Mouse (Mus musculus) layer of hippocampus, postnatal 10 days (tissue): ENCODE data around the gene Rpusd4. TPM values are rescaled to one million over a fixed set of nuclear protein-coding genes. Genes with fewer than 3 reads are reported as not detected.

Experiments used
- DNase-seq, 2 experiments: peaks; one replicate each; pipeline ENCODE4 v3.0.0; 2021; ENCODE audit warnings: low spot score in 2 of 2
- total RNA-seq, 2 experiments: library from RNA; stranded (reverse); gene quantifications; 2 replicates each; pipeline ENCODE4 v1.2.3; 2021

Rpusd4 gene
- total RNA-seq, 2 experiments from 2014 or later, result 10.6 to 10.7 TPM

- no peak for DNase-seq
These were observed 16.7 kb downstream of the Rpusd4 start for GRCm38 (mm10) chr9:35284351-35284750.

GRCm38 (mm10) chr9:35286351-35286750 is 18.7 kb downstream of the Rpusd4 start:
- DNase-seq, result no peak

- no peak for DNase-seq
These were observed 22.3 kb downstream of the Rpusd4 start for GRCm38 (mm10) chr9:35289992-35290391.

GRCm38 (mm10) chr9:35290417-35290816 is 22.8 kb downstream of the Rpusd4 start:
- no peak for DNase-seq

- DNase-seq, result no peak
These were observed 23.3 kb downstream of the Rpusd4 start for GRCm38 (mm10) chr9:35290916-35291315.

- no peak for DNase-seq
These were observed 25.8 kb downstream of the Rpusd4 start for GRCm38 (mm10) chr9:35293465-35293864.

GRCm38 (mm10) chr9:35297791-35298190 is 30.1 kb downstream of the Rpusd4 start:
- no peak for DNase-seq

- no peak for DNase-seq
These were observed 34.5 kb downstream of the Rpusd4 start for GRCm38 (mm10) chr9:35302172-35302571.

- DNase-seq, result peak; percentile 20 to 34
These were observed 39.8 kb downstream of the Rpusd4 start for GRCm38 (mm10) chr9:35307461-35307860.

GRCm38 (mm10) chr9:35310377-35310776 is 42.7 kb downstream of the Rpusd4 start:
- DNase-seq, result no peak

GRCm38 (mm10) chr9:35312516-35312915 is 44.9 kb downstream of the Rpusd4 start:
- peak; percentile 25 to 41 for DNase-seq

- no peak for DNase-seq
These were observed 45.9 kb downstream of the Rpusd4 start for GRCm38 (mm10) chr9:35313601-35314000.

GRCm38 (mm10) chr9:35314254-35314653 is 46.6 kb downstream of the Rpusd4 start:
- no peak for DNase-seq

GRCm38 (mm10) chr9:35316771-35317211 is 49.1 kb downstream of the Rpusd4 start:
- DNase-seq, result no peak

GRCm38 (mm10) chr9:35317233-35317980 is 49.7 kb downstream of the Rpusd4 start:
- DNase-seq, result no peak

GRCm38 (mm10) chr9:35318537-35319172 is 51.0 kb downstream of the Rpusd4 start:
- DNase-seq, result peak; percentile 34 to 58

- no peak for DNase-seq
These were observed 52.6 kb downstream of the Rpusd4 start for GRCm38 (mm10) chr9:35320288-35320687.

- no peak for DNase-seq
These were observed 56.3 kb downstream of the Rpusd4 start for GRCm38 (mm10) chr9:35323974-35324373.

GRCm38 (mm10) chr9:35324571-35324970 is 56.9 kb downstream of the Rpusd4 start:
- no peak for DNase-seq

GRCm38 (mm10) chr9:35326644-35327263 is 59.1 kb downstream of the Rpusd4 start:
- DNase-seq, result no peak
